Mouse (Mus musculus): ENCODE data around the gene Rnf126. TPM values are rescaled to one million over a fixed set of nuclear protein-coding genes. Genes with fewer than 3 reads are reported as not detected.

The Rnf126 gene
- polyA plus RNA-seq, 1 experiment, result 27.6 TPM

- Histone ChIP-seq H3K27ac (ENCODE audit: insufficient read depth, low read depth, low read length) (no peak within 1 kb of the TSS), H3K4me1 (ENCODE audit: control insufficient read depth, insufficient read depth, low read length) (no peaks in the 10 kb centered on the region), H3K4me3 (ENCODE audit: insufficient read depth, low read length) (no peak within 1 kb of the TSS)
- no peak for TF ChIP-seq POLR2A (IDR thresholded peaks at IDR 0.05; ENCODE audit: borderline replicate concordance, low read depth, low read length)
Observed at GRCm38 (mm10) chr10:79754856-79755516, 11.8 kb downstream of the Rnf126 start, which contains the start of gene Fgf22. Gene Fgf22 (plus strand): TSS chr10:79755076.

- Histone ChIP-seq H3K27ac (ENCODE audit: insufficient read depth, low read depth, low read length) (no peak overlapping the region), H3K4me1 (ENCODE audit: control insufficient read depth, insufficient read depth, low read length) (peaks cover 12% of the 10 kb centered on the region), H3K4me3 (ENCODE audit: insufficient read depth, low read length) (no peak overlapping the region)
- no peak for TF ChIP-seq CTCF (IDR thresholded peaks at IDR 0.05; ENCODE audit: low read depth, low read length)
- no peak for TF ChIP-seq POLR2A (IDR thresholded peaks at IDR 0.05; ENCODE audit: borderline replicate concordance, low read depth, low read length)
Observed at GRCm38 (mm10) chr10:79748496-79748895, 18.3 kb downstream of the Rnf126 start.

- Histone ChIP-seq H3K4me3 (ENCODE audit: insufficient read depth, low read length) (peak overlapping the region; percentile 28), H3K27ac (ENCODE audit: insufficient read depth, low read depth, low read length) (no peak overlapping the region)
Observed at GRCm38 (mm10) chr10:79746774-79747151, 20.0 kb downstream of the Rnf126 start.

GRCm38 (mm10) chr10:79745898-79746773 lies 20.6 kb downstream of the Rnf126 start, which contains the start of gene Polrmt:
Gene Polrmt (minus strand): TSS chr10:79746581.
- Histone ChIP-seq H3K4me1 (ENCODE audit: control insufficient read depth, insufficient read depth, low read length) (peaks cover 12% of the 10 kb centered on the region), H3K27ac (ENCODE audit: insufficient read depth, low read depth, low read length) (peak within 1 kb of the TSS; percentile 33), H3K4me3 (ENCODE audit: insufficient read depth, low read length) (peak within 1 kb of the TSS; percentile 90)
- TF ChIP-seq POLR2A (IDR thresholded peaks at IDR 0.05; ENCODE audit: borderline replicate concordance, low read depth, low read length) (peak; percentile 16; the same call in 1 of the 2 replicates), CTCF (IDR thresholded peaks at IDR 0.05; ENCODE audit: low read depth, low read length) (no peak)

More at GRCm38 (mm10) chr10:79746774-79747151, 20.0 kb downstream of the Rnf126 start:
- no peak for TF ChIP-seq POLR2A (IDR thresholded peaks at IDR 0.05; ENCODE audit: borderline replicate concordance, low read depth, low read length)
- no peak for TF ChIP-seq CTCF (IDR thresholded peaks at IDR 0.05; ENCODE audit: low read depth, low read length)
- peaks cover 12% of the 10 kb centered on the region for H3K4me1 ChIP-seq (ENCODE audit: control insufficient read depth, insufficient read depth, low read length)

GRCm38 (mm10) chr10:79745411-79745810 lies 21.3 kb downstream of the Rnf126 start:
- H3K27ac ChIP-seq (ENCODE audit: insufficient read depth, low read depth, low read length), result no peak overlapping the region
- TF ChIP-seq CTCF (IDR thresholded peaks at IDR 0.05; ENCODE audit: low read depth, low read length), result no peak
- H3K4me1 ChIP-seq (ENCODE audit: control insufficient read depth, insufficient read depth, low read length), result peaks cover 12% of the 10 kb centered on the region
- peak overlapping the region; percentile 90 for H3K4me3 ChIP-seq (ENCODE audit: insufficient read depth, low read length)

GRCm38 (mm10) chr10:79743650-79744365 lies 22.9 kb downstream of the Rnf126 start:
- no peak overlapping the region for H3K27ac ChIP-seq (ENCODE audit: insufficient read depth, low read depth, low read length)
- H3K4me1 ChIP-seq (ENCODE audit: control insufficient read depth, insufficient read depth, low read length), result peaks cover 12% of the 10 kb centered on the region
- no peak overlapping the region for H3K4me3 ChIP-seq (ENCODE audit: insufficient read depth, low read length)
- TF ChIP-seq CTCF (IDR thresholded peaks at IDR 0.05; ENCODE audit: low read depth, low read length), result no peak

- no peak overlapping the region for H3K27ac ChIP-seq (ENCODE audit: insufficient read depth, low read depth, low read length)
Observed at GRCm38 (mm10) chr10:79743161-79743560, 23.6 kb downstream of the Rnf126 start.

GRCm38 (mm10) chr10:79740863-79741262 lies 25.9 kb downstream of the Rnf126 start:
- no peak overlapping the region for H3K4me3 ChIP-seq (ENCODE audit: insufficient read depth, low read length)
- no peak for TF ChIP-seq CTCF (IDR thresholded peaks at IDR 0.05; ENCODE audit: low read depth, low read length)
- no peak for TF ChIP-seq POLR2A (IDR thresholded peaks at IDR 0.05; ENCODE audit: borderline replicate concordance, low read depth, low read length)
- no peak overlapping the region for H3K27ac ChIP-seq (ENCODE audit: insufficient read depth, low read depth, low read length)
- H3K4me1 ChIP-seq (ENCODE audit: control insufficient read depth, insufficient read depth, low read length), result peaks cover 7% of the 10 kb centered on the region

More at GRCm38 (mm10) chr10:79743161-79743560, 23.6 kb downstream of the Rnf126 start:
- Histone ChIP-seq H3K4me1 (ENCODE audit: control insufficient read depth, insufficient read depth, low read length) (peaks cover 12% of the 10 kb centered on the region), H3K4me3 (ENCODE audit: insufficient read depth, low read length) (no peak overlapping the region)
- no peak for TF ChIP-seq CTCF (IDR thresholded peaks at IDR 0.05; ENCODE audit: low read depth, low read length)
- no peak for TF ChIP-seq POLR2A (IDR thresholded peaks at IDR 0.05; ENCODE audit: borderline replicate concordance, low read depth, low read length)

- TF ChIP-seq CTCF (IDR thresholded peaks at IDR 0.05; ENCODE audit: low read depth, low read length) (no peak), POLR2A (IDR thresholded peaks at IDR 0.05; ENCODE audit: borderline replicate concordance, low read depth, low read length) (no peak)
- Histone ChIP-seq H3K4me1 (ENCODE audit: control insufficient read depth, insufficient read depth, low read length) (no peaks in the 10 kb centered on the region), H3K27ac (ENCODE audit: insufficient read depth, low read depth, low read length) (no peak overlapping the region), H3K4me3 (ENCODE audit: insufficient read depth, low read length) (no peak overlapping the region)
Observed at GRCm38 (mm10) chr10:79739234-79739633, 27.5 kb downstream of the Rnf126 start.
